Mouse (Mus musculus): ENCODE data around the gene AW011738. TPM values are rescaled to one million over a fixed set of nuclear protein-coding genes. Genes with fewer than 3 reads are reported as not detected.

AW011738 gene
- 1 to 10 TPM; 5.9 to 7.3 (median 6.3) TPM for total RNA-seq (2022)

GRCm38 (mm10) chr4:156203001-156203412 lies at the start of gene AW011738:
Gene AW011738 (plus strand): TSS chr4:156203304.
- DNase-seq (ENCODE audit: low spot score in 2 of 2), result no peak

- no peak for DNase-seq (ENCODE audit: low spot score in 2 of 2)
Measured at GRCm38 (mm10) chr4:156154771-156155170, 48.3 kb upstream of the AW011738 start.

GRCm38 (mm10) chr4:156166477-156166876 lies 36.6 kb upstream of the AW011738 start:
- DNase-seq (ENCODE audit: low spot score in 2 of 2), result no peak

- no peak for DNase-seq (ENCODE audit: low spot score in 2 of 2)
Measured at GRCm38 (mm10) chr4:156168611-156169010, 34.5 kb upstream of the AW011738 start.

- DNase-seq (ENCODE audit: low spot score in 2 of 2), result no peak
Measured at GRCm38 (mm10) chr4:156169129-156169528, 34.0 kb upstream of the AW011738 start.

- no peak for DNase-seq (ENCODE audit: low spot score in 2 of 2)
Measured at GRCm38 (mm10) chr4:156171828-156172227, 31.3 kb upstream of the AW011738 start.

GRCm38 (mm10) chr4:156177630-156178029 lies 25.5 kb upstream of the AW011738 start:
- DNase-seq (ENCODE audit: low spot score in 2 of 2), result no peak

- no peak for DNase-seq (ENCODE audit: low spot score in 2 of 2)
Measured at GRCm38 (mm10) chr4:156183747-156184146, 19.4 kb upstream of the AW011738 start.

- DNase-seq (ENCODE audit: low spot score in 2 of 2), result no peak
Measured at GRCm38 (mm10) chr4:156184291-156184954, 18.7 kb upstream of the AW011738 start.

GRCm38 (mm10) chr4:156185456-156185949 lies 17.6 kb upstream of the AW011738 start:
- DNase-seq (ENCODE audit: low spot score in 2 of 2), result no peak

GRCm38 (mm10) chr4:156185950-156186850 lies 16.9 kb upstream of the AW011738 start:
- DNase-seq (ENCODE audit: low spot score in 2 of 2), result peak in 1 of 2 experiments; percentile 48

GRCm38 (mm10) chr4:156188162-156188810 lies 14.8 kb upstream of the AW011738 start:
- no peak for DNase-seq (ENCODE audit: low spot score in 2 of 2)

GRCm38 (mm10) chr4:156188811-156189323 lies 14.2 kb upstream of the AW011738 start:
- no peak for DNase-seq (ENCODE audit: low spot score in 2 of 2)

GRCm38 (mm10) chr4:156192421-156193199 lies 10.5 kb upstream of the AW011738 start:
- no peak for DNase-seq (ENCODE audit: low spot score in 2 of 2)

GRCm38 (mm10) chr4:156193200-156193590 lies 9.9 kb upstream of the AW011738 start:
- DNase-seq (ENCODE audit: low spot score in 2 of 2), result no peak

GRCm38 (mm10) chr4:156193906-156194305 lies 9.2 kb upstream of the AW011738 start:
- DNase-seq (ENCODE audit: low spot score in 2 of 2), result no peak

- no peak for DNase-seq (ENCODE audit: low spot score in 2 of 2)
Measured at GRCm38 (mm10) chr4:156194346-156194745, 8.8 kb upstream of the AW011738 start.

GRCm38 (mm10) chr4:156195927-156196870 lies 6.9 kb upstream of the AW011738 start:
- no peak for DNase-seq (ENCODE audit: low spot score in 2 of 2)

GRCm38 (mm10) chr4:156197131-156197828 lies 5.8 kb upstream of the AW011738 start, which contains the start of gene Agrn:
Gene Agrn (minus strand): TSS chr4:156197488.
- no peak for DNase-seq (ENCODE audit: low spot score in 2 of 2)
